Mouse (Mus musculus) lung, adult 18-20 months (tissue): ENCODE results near the gene Ust.

Source experiments
- DNase-seq, 2 experiments: peaks; one replicate each; pipeline ENCODE4 v3.0.0; 2022; ENCODE audit warnings: mixed read lengths in 2 of 2

Ust gene

DNA sequence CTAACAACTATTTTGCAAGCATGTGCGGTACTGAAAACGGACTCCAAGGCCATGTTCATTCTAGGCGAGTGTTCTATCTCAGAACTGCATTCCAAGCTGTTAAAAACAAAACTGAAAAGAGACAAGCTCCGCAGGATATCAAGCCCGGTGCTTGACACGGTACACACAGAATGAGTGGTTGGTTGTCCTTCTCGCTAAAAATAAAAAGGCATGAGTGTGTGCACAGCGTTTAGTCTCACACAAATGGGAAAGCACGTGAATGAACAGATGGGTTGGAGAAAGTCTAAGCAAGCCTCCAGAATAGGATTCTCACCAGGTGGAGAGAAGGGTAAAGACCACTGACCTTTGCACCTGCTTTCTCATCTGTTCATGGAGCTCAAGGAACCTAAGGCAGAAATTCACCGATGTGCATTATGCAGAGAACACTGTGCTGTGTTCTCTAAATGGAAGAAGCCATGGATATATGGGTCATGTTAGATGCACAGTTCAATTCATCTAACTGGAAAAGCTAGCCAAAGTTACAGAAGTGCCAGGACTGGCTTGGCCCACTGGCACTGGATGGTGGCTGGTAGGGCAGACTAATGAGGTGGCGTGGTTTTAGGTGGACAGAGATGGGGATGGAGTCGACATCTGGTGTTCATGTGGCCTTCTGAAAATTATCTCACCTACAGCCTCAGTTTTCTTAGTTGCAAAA is 90.8 kb downstream of the Ust start:
- DNase-seq = no peak

DNA sequence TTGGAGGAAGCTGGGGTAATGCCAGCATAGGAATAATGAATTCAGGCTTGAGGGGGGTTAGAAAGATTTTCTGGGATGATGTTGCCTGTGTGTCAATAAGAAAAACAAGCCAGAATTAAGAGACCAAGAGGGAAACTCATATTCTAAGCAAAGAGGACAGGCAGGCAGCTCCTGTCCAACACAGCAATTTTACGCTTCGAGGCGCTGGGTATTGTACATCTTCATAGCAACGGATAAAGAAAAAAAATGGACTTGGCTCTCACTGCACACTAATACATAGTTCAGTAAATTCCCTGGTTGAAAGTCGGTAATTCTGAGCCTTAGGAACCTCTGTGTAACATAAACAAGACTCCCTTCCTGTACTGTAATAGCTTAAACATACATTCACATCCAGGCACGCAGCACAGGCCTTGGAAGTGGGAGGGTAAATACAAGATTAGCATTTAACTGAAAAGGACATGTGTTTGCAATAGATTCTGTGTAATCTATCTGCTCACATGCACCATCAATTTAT is 99.1 kb downstream of the Ust start:
- no peak for DNase-seq

DNA sequence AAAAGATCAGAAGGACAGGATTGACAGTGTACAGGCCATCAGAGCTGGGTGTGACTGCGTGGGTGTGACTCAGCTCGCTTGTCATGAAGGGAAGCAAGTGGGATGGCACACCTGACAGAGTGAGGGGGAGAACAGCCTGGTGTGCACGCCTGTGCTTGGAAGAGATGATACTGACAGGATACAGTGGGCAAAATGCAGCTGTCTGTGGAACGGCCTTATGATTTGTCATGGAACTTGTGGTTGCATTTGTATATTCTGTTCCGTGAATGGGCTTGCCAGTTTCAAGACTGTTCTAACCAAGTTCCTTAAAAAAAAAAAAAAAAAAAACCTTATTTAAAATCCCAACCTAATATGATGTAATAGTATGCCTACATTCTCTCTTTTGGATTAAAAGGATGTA is 103.2 kb downstream of the Ust start:
- DNase-seq = no peak

DNA sequence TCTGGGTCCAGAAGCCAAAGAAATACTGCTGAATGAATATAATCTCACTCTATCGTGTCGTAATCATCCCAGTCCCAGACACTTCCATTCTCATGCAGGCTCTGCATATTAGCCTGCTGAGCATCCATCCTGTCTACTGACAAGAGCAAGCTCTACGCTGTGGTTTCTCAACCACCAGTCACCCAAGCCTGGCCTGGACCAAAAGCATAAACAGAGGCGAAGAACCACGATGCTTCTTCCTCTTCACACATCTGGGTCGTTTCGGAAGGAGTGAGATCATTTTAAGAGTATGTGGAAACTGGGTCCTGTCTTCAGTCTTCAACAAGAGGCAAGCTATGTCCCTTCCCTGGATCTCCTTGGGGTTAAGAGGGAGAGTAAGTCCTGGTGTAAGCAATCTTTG is 103.6 kb downstream of the Ust start:
- no peak for DNase-seq

DNA sequence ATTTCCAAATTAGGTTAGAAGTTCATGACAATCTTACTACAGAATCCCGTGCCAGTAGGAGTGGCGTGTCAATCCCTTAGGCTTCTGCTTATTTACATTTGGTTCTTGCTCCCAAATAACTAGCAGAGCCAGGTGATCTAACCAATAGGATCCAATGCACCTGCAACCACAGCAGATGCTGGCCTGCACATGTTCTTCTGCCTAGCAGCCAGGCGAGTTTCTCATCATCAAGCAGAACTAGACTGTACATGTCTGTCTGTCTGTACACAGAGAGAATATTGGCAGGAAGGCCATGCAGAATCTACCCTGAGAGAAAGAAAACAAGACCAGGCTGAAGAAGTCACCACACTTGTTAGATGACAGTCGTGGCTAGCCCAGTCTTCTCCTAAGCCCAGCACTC is 113.5 kb downstream of the Ust start:
- no peak for DNase-seq

DNA sequence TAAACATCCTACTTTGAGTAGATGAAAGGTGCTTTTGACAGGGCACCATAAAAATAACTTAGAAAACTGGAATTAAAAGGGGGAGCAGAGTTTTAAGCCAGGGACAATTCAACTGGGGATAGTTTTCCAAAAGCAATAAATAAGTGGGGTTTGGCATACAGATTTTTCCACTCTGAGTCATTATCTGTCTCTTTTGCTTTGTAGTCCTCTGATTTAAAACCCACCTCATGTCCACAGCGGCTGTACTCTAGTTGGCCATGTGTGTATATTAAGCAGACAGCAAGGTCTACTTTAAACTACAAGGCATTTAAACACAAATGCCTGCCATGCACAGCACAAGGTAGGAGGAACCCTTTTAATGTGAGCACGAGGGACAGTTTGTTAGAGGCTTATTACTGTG is 126.4 kb downstream of the Ust start:
- no peak for DNase-seq

DNA sequence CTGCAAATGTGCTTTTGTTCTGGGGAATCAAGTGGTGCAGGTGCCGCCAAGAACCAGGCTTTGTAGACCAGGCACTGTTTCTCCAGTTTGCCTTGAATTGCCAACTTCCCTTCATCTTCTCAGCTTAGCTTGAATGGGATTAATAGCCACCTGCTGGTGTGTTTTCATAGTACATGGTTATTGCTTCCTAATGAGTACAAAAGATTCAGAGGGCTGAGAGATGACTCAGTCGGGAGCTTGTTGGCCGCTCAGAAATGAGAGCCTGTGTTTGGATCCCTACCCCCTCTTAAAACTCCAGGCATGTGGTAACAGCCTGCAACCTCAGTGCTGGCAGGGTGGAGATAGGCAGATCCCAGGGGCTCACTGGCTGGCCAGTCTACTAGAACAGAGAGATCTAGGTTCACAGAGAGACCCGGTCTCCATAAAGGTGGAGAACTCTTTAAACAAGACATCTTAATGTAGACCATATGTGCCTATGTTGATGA is 127.3 kb downstream of the Ust start:
- peak in 1 of 2 experiments; percentile 28 for DNase-seq

DNA sequence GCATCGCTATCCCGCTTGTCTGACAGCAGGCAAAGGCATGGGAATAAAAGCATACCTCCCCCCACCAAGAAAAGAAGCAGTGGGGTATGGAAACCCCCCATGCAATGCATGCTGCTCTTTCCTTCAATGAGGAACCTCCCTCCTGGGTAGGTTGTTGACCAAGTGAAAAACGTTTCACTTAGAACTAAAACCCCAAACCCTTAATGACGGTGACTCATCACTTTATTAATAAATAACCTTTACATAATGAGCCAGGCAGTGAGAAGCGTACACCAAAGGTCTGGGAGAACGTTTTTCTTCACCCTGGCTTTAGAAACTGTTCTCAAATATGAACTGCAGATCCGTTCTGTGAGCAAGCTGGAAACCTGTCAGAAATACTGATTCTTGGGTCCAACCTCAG is 130.4 kb downstream of the Ust start:
- no peak for DNase-seq

DNA sequence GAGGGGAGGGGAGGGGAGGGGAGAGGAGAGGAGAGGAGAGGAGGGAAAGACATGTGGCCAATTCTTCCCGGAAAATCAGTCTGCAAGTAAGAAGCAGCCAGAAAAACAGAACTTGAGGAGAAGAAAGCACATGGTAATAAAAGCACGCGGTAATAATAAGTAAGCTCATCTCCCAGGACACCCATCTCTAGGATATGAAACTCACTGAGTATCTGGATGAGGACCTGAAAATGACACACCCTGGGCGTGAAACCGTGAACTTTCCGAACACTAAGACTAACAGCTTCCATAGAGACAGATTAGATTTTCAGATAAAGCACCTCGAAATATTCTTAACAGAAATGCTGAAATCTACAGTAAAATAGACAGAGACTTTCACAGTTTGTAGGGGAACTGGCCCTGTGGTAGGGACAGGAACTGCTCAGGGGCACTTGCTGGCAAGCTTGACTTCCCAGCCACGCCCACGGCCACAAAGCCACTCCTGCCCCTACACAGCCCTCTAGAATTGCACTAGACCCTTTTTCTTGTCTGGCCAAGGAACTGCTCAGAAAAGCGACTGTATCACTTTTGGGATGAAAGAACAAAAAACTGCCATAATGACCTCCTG is 148.6 kb downstream of the Ust start:
- DNase-seq = no peak

DNA sequence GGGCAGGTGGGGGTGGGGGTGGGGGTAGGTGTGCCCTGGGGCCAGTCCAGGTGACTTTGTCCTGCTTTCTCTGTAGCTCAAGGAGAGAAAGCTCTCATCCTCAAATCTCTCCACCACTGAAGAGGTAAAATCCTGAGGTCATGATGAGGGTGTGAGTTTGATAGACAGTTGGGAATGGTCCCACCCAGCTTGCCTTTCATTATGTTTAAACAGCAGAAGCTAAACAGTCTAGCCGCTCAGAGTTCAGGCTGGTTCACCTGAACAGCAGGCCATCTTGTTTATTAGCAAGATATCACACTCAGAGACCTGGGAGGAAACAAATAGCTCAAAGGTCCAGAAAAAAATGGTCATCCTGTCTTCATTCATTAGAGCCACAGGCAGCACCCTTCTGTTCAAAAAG is 152.8 kb downstream of the Ust start:
- no peak for DNase-seq

DNA sequence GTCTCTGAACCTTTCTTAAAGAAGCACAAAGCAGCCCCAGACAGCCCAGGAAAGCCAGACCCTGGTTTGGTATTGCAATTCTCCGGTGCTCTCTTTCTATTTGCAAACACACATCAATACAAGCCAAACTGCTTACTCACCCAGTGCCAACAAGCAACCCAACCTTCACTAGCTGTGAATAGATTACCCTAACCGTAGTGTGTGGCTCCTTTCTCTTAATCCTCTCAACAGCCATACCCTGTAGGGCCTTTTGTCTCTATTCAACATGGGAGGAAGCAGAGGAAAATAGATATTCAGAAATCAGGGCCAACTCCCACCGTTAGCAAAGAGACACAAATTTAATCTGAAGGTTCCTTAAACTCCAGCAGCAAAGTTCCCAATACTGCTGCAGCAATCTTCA is 154.4 kb downstream of the Ust start:
- DNase-seq = no peak

DNA sequence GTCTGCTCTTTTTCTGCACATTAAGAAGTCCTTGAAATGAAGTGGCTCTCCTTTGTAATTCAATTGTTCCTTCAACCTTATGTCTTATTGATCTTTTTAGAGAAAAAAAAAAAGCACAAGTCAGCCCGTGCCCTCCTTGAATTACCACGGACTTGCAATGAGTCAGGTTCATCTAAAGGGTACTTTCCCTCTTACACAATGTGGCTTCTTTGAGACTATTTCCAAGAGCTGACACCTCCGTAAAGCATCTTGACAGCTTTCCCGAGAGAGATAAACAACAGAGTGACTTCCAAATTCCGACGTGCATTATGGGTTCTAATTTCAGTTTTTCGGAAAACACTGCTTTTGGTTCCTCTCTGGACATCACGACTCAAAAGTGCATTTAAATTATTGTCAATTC is 155.3 kb downstream of the Ust start:
- no peak for DNase-seq

DNA sequence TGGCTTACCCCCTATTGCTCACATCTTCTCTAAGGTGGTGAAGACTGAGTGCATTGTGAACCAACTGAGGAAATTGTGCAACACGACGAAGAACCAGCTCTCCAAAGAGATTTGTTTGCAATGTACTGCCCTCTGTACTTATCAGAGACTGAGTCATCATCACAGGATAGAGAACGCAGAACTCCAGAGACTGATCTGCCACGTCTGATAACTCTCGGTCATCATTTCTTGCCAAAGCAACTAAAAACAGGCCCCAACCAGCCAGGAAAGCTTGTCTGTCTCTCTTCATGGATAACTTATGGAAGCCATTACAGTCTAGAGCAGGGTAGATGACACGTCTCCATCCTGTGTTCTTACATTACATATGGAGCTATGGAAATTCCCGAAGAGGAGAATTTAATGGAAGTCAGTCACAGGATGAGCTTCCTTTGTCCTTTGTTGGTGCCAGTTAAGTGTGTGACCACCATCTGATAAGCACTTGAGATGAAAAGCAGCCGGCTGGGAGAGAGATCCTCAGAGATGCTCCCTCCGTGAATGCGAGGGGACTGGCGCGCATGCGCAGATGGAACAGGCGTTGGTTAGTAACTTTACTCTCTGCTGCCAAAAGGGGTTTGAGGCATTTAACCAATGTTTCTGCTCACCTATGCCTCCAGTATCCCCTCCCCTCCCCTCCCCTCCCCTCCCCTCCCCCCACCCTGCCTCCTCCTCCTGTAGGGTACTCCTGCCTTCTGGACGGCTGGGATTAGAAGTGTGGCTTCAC is 160.2 kb downstream of the Ust start:
- DNase-seq = peak in 1 of 2 experiments; percentile 4

DNA sequence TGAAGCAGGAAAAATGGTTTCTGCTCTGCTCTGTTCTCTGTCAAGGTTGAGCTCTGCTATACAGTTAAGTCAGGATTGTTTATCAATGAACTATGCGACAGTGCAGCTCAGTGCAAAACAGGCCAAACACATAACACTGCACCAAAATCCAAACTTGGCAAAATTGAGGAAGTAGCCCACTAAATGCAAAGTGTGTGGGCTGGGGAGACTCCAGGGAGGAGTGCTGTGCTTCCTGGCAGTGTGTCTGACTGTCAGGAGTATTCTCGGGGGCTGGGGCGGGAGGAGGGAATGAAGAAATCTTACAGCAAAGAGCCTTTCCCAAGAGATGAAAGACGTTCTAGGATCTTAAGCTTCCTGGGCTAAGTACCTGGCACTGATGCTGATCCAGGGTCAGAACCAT is 165.1 kb downstream of the Ust start:
- DNase-seq = no peak

DNA sequence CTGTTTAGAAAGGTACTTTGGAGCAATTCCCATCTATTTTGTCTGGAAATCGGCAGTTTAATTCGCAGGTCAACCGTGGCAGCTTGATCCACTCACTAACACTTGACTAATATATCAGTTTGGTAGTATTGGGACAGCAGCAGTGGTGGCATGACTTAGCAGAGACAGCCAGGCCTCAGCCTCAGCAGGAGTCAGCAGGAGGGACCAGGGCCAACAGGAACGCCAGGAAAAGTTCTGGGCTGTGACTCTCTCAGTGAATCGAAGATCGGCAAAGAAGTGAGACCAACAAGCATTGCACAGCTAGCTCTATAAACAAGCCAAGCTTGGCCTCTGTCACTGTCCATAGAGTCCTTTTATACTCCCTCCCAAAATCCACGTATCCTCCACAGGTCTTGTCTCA is 168.0 kb downstream of the Ust start:
- DNase-seq = no peak

DNA sequence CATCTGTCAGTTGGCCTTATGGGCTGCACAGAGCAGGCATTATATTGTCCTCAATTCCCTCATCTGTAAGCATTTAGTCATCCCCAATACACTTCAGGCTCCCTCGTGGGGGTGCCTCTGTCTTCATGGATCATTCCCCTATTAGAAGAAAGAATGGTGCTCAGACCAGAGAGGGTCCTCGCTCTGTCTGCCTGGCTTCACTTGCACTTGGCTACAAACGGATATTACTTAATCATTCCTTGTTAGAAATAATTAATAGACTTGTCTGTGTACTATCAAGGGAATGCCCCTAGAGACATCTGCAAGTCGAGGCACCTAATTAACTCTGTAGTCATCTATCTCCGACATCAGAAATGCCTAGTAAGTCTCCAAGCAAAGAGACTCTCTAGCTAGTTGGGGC is 171.1 kb downstream of the Ust start:
- no peak for DNase-seq

DNA sequence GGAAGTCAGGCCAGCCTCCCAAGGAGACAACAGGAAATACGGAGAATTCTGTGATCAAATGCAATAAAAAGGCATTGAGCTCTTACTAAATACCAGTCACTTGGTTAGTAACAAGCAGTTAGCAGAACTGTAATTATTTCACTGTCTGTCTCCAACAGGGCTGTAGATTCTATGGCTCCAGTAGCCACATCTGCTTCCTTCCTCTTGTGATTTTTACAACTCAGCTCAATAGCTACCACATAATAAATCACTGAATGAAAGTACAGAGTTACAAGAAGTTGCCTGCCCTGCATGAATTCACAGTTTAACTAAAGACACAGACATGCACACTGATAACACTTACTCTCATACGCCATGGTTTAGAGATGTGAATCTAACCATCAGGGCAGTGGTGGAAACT is 176.1 kb downstream of the Ust start:
- DNase-seq = no peak

DNA sequence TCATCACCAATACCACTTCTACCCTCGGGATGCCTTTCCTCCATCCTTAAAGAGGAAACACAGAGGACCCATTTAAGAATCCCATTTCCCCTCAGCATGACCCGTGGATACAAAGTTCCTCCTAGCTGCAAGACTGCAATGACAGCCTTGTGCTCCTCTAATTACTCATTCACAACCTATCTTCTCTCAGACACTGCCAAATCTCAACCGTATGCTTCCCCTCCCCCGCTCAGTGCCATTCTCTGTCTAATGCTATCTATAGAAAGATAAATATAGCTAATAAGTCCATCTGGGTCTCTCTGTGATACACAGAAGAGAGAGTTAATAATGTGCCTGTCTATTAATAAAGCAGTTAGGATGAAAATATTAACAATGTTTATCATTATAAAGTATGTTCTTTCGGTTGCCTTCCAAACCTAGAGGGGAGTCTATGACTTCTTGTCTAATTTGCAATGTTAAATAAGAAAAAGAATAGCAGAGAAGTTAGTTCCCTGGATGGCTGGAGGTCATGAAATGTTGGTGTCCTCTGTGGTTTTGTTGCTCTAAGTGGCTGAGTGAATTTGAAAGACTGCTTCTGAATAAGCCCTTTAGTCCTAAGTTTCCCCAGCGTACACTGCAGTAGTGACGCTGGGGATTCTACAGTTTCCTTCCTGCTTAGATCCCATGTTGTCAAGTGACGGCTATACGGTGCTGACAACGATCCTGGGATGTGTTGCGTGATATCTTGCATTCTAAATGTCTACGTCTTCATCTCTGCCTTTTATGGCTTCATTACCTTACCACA is 178.8 kb downstream of the Ust start:
- no peak for DNase-seq

DNA sequence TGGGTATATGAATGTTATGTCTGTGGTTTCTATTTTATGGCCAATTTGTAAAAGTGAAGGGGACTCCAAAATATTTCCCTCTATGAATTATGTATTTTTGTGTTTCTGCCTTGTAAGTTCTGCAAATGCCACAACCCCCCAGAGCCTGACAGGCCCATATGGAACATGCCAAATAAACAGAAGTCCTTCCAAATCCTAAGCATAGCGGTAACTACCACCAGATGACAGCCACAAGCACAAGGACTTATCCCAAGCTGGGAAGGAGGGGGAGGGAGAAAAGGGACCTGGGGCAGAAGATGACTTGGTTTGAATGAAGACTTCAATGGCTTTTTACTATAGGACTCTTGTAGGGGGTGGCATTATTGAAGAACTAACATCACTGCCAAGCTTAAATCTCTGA is 182.0 kb downstream of the Ust start:
- no peak for DNase-seq

DNA sequence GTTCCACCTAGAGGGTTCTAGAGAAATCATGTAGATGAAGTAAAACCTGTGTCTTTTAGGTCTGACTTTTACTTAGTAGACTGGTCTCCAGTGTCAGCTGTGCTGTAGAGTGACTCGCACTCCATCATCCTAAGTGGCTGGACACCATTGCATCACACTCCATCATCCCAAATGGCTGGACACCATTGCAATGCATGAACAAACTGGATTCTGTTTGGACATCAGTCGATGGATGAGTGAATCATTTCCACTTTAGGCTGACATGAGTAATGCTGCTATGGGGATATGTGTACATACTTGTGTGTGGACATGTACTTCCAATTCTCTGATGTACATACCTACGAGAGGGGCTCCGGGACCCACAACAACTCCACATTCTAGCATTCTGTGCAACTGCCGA is 187.7 kb downstream of the Ust start:
- no peak for DNase-seq

DNA sequence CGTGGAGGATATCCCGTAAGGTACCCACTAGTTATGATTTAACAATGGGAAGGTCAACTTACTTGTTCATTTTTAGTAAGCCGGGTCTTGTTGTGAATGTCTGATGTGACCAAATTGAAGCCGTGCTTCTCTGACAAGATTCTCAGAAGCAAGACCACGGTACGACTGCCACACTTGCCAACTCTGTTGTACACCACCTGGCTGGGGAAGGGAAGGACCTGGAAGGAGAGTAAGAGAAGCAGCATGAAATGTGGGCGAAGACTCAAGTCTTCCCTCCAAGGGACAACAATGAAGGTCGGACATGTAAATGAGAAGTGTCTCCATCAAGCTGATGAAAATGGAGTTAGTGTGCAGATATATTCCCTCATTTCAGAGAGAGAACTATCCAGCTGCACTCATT is 188.6 kb downstream of the Ust start:
- DNase-seq = no peak

DNA sequence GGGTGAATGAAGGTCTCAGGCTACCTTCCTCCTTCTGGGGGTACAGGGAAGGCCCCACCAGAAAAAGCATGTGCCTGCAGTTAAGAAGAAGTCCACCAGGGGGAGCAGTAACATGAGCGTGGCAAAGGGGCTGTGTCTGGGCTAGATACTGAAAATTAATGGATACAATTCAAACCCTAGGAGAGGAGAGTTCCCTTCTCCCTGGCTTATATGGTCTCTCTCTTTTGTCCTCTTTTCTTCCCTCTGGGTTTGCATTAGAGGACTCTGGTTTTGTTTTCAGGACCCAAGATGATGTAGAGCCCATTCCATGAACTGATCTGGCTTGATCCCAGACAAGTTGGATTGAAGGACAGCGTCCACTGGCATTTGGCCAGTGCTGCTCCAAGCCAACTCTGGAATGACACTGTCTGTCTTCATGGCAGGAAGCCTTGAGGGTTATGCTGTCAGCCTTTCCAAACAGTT is 195.3 kb downstream of the Ust start:
- peak; percentile 32 to 54 for DNase-seq

DNA sequence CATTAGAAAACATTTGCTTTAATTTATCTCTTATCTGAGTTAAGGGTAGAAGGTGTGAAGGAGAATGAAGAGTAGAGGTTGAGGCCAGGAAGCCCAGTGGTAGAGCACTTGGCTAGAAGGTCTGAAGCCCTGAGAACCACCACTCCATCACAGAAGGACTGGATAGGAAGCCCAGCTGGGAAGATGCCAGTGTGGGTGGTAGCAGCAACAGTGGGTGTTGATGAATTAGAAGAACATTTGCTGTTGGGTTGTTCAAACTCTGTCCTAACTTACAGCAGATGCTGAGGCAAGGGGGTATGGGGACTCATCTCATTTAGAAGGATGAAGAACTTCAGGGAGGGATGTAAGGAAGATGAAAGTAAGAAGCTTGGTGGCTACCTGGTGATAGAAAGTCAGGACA is 197.9 kb downstream of the Ust start:
- DNase-seq = no peak
